Mouse (Mus musculus): ENCODE data around the gene Gnat3. TPM values are rescaled to one million over a fixed set of nuclear protein-coding genes. Genes with fewer than 3 reads are reported as not detected.

Gene Gnat3
- polyA plus RNA-seq, 1 experiment = not detected

GRCm38 (mm10) chr5:18023347-18023746 lies 61.0 kb downstream of the Gnat3 start:
- Histone ChIP-seq H3K9me3 (ENCODE audit: control insufficient read depth, low read length) (no peaks in the 10 kb centered on the region), H3K36me3 (ENCODE audit: control insufficient read depth) (no peaks in the 10 kb centered on the region), H3K4me3 (replicated peaks) (no peak overlapping the region), H3K27me3 (ENCODE audit: control insufficient read depth) (no peaks in the 10 kb centered on the region), H3K4me1 (ENCODE audit: control insufficient read depth) (no peaks in the 10 kb centered on the region)
- TF ChIP-seq TAL1 (IDR thresholded peaks at IDR 0.05; ENCODE audit: low read length) = no peak
- no peak for TF ChIP-seq GATA1 (IDR thresholded peaks at IDR 0.05; ENCODE audit: low read length)

- no peak for TF ChIP-seq GATA1 (IDR thresholded peaks at IDR 0.05; ENCODE audit: low read length)
- TF ChIP-seq TAL1 (IDR thresholded peaks at IDR 0.05; ENCODE audit: low read length) = no peak
- H3K9me3 ChIP-seq (ENCODE audit: control insufficient read depth, low read length) = no peaks in the 10 kb centered on the region; the same call in 1 of the 2 replicates
Measured at GRCm38 (mm10) chr5:18027531-18027930, 65.2 kb downstream of the Gnat3 start.

GRCm38 (mm10) chr5:18035848-18036638 lies 73.7 kb downstream of the Gnat3 start:
- Histone ChIP-seq H3K36me3 (ENCODE audit: control insufficient read depth) (no peaks in the 10 kb centered on the region), H3K4me3 (replicated peaks) (no peak overlapping the region), H3K4me1 (ENCODE audit: control insufficient read depth) (no peaks in the 10 kb centered on the region), H3K27me3 (ENCODE audit: control insufficient read depth) (no peaks in the 10 kb centered on the region), H3K9me3 (ENCODE audit: control insufficient read depth, low read length) (no peaks in the 10 kb centered on the region)
- TF ChIP-seq GATA1 (IDR thresholded peaks at IDR 0.05; ENCODE audit: low read length) = no peak
- TF ChIP-seq TAL1 (IDR thresholded peaks at IDR 0.05; ENCODE audit: low read length) = no peak

More at GRCm38 (mm10) chr5:18027531-18027930, 65.2 kb downstream of the Gnat3 start:
- Histone ChIP-seq H3K4me1 (ENCODE audit: control insufficient read depth) (no peaks in the 10 kb centered on the region), H3K27me3 (ENCODE audit: control insufficient read depth) (no peaks in the 10 kb centered on the region), H3K36me3 (ENCODE audit: control insufficient read depth) (no peaks in the 10 kb centered on the region), H3K4me3 (replicated peaks) (no peak overlapping the region)

- Histone ChIP-seq H3K27me3 (ENCODE audit: control insufficient read depth) (no peaks in the 10 kb centered on the region), H3K4me3 (replicated peaks) (no peak overlapping the region), H3K36me3 (ENCODE audit: control insufficient read depth) (no peaks in the 10 kb centered on the region), H3K4me1 (ENCODE audit: control insufficient read depth) (no peaks in the 10 kb centered on the region), H3K9me3 (ENCODE audit: control insufficient read depth, low read length) (no peaks in the 10 kb centered on the region)
- TF ChIP-seq GATA1 (IDR thresholded peaks at IDR 0.05; ENCODE audit: low read length) (no peak), TAL1 (IDR thresholded peaks at IDR 0.05; ENCODE audit: low read length) (no peak)
Measured at GRCm38 (mm10) chr5:18043022-18043421, 80.7 kb downstream of the Gnat3 start.

- Histone ChIP-seq H3K4me3 (replicated peaks) (no peak overlapping the region), H3K9me3 (ENCODE audit: control insufficient read depth, low read length) (no peaks in the 10 kb centered on the region), H3K27me3 (ENCODE audit: control insufficient read depth) (no peaks in the 10 kb centered on the region), H3K36me3 (ENCODE audit: control insufficient read depth) (no peaks in the 10 kb centered on the region), H3K4me1 (ENCODE audit: control insufficient read depth) (no peaks in the 10 kb centered on the region)
- TF ChIP-seq GATA1 (IDR thresholded peaks at IDR 0.05; ENCODE audit: low read length) = no peak
- no peak for TF ChIP-seq TAL1 (IDR thresholded peaks at IDR 0.05; ENCODE audit: low read length)
Measured at GRCm38 (mm10) chr5:18048841-18049240, 86.5 kb downstream of the Gnat3 start.

- TF ChIP-seq GATA1 (IDR thresholded peaks at IDR 0.05; ENCODE audit: low read length) (no peak), TAL1 (IDR thresholded peaks at IDR 0.05; ENCODE audit: low read length) (no peak)
- Histone ChIP-seq H3K4me3 (replicated peaks) (no peak overlapping the region), H3K9me3 (ENCODE audit: control insufficient read depth, low read length) (no peaks in the 10 kb centered on the region)
Measured at GRCm38 (mm10) chr5:18055323-18055722, 93.0 kb downstream of the Gnat3 start.

More at GRCm38 (mm10) chr5:18055323-18055722, 93.0 kb downstream of the Gnat3 start:
- H3K27me3 ChIP-seq (ENCODE audit: control insufficient read depth) = no peaks in the 10 kb centered on the region
- H3K36me3 ChIP-seq (ENCODE audit: control insufficient read depth) = no peaks in the 10 kb centered on the region
- H3K4me1 ChIP-seq (ENCODE audit: control insufficient read depth) = no peaks in the 10 kb centered on the region

Other genes starting within 250 kb of the Gnat3 start
- gene Cd36, start 73.7 kb upstream of the Gnat3 start, polyA plus RNA-seq (2012) = 0.11 and 0.12 TPM in 2 replicates